Comparison of ENCODE assay signal across 27 mouse cellular contexts in the genomic region with DNA sequence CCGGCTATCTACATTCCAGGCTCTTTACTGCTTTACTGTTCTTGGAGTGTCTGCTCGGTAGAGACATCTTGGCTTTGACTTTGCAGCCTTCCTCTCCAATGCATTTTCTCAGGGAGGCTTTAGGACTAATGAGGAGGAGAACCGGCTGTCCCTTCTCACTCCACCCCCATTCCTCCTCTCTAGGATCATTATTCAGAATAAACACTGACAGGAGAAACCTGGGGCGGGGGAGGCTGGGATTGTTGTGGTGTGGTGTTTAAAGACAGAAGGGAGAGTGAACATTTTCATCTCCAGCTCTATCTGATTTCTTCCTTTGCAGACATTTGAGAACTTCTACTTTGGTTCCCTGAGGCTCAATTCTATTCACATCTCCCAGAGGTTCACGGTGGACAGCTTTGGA. TPM values are rescaled to one million over a fixed set of nuclear protein-coding genes. Genes with fewer than 3 reads are reported as not detected.
DNase-seq lines count a peak whose midpoint lies in the region; ATAC-seq and TF ChIP-seq lines count a peak whose summit lies in the region.
"Had no signal": no experiment of that assay in that cellular context is flagged by ENCODE, and none has a peak within 500 bp of the region (broad histone marks: within the 10 kb centered on the region; RNA-seq: fewer than 3 reads in every experiment).

No protein-coding gene starts in this region.

- no peak for TF ChIP-seq CTCF in kidney, postnatal 0 days (IDR thresholded peaks at IDR 0.05; ENCODE audit: low read depth)
- TF ChIP-seq CTCF in layer of hippocampus, adult 2 months (conservative IDR thresholded peaks at IDR 0.05), result no peak

- no peaks in the 10 kb centered on the region for H3K9me3 ChIP-seq in kidney, embryonic 14.5 days (ENCODE audit: control insufficient read depth, low read length)
- no peaks in the 10 kb centered on the region for H3K9me3 ChIP-seq in kidney, postnatal 0 days (replicated peaks; ENCODE audit: low read length)
- H3K9me3 ChIP-seq: embryonic facial prominence, embryonic 10.5 days; embryonic facial prominence, embryonic 13.5 days; forebrain, embryonic 12.5 days; forebrain, embryonic 15.5 days; G1E; hindbrain, embryonic 12.5 days; hindbrain, embryonic 15.5 days had no signal

- peaks cover 25% of the 10 kb centered on the region for H3K4me1 ChIP-seq in kidney, embryonic 14.5 days (ENCODE audit: control insufficient read depth, insufficient read depth, low read length)
- 0 out of 2 replicates have a peak, but pooled peaks cover 3% of the 10 kb centered on the region for H3K4me1 ChIP-seq in kidney, postnatal 0 days (replicated peaks; ENCODE audit: insufficient read depth, low read length)
- H3K4me1 ChIP-seq: embryonic facial prominence, embryonic 13.5 days; forebrain, embryonic 12.5 days; forebrain, embryonic 15.5 days; hindbrain, embryonic 12.5 days; hindbrain, embryonic 15.5 days had no signal

- H3K4me3 ChIP-seq in kidney, embryonic 14.5 days (ENCODE audit: low read length), result no peak overlapping the region
- H3K4me3 ChIP-seq in kidney, postnatal 0 days (replicated peaks; ENCODE audit: low read depth, low read length), result no peak overlapping the region
- no peak overlapping the region for H3K4me3 ChIP-seq in layer of hippocampus, adult 2 months
- H3K4me3 ChIP-seq: embryonic facial prominence, embryonic 10.5 days; embryonic facial prominence, embryonic 13.5 days; erythroblast, embryonic 14.5 days; forebrain, embryonic 12.5 days; forebrain, embryonic 15.5 days; gastrocnemius, adult 2 months; hindbrain, embryonic 12.5 days; hindbrain, embryonic 15.5 days had no signal

- H3K36me3 ChIP-seq in kidney, embryonic 14.5 days (ENCODE audit: control insufficient read depth, insufficient read depth, low read length), result 0 out of 2 replicates have a peak, but pooled peaks cover 3% of the 10 kb centered on the region
- H3K36me3 ChIP-seq in kidney, postnatal 0 days (ENCODE audit: insufficient read depth, low read length), result no peaks in the 10 kb centered on the region
- H3K36me3 ChIP-seq: forebrain, embryonic 12.5 days; forebrain, embryonic 15.5 days; hindbrain, embryonic 12.5 days had no signal

- no peak overlapping the region for H3K9ac ChIP-seq in kidney, embryonic 14.5 days (ENCODE audit: low read depth, low read length)
- H3K9ac ChIP-seq in kidney, postnatal 0 days (ENCODE audit: low read depth, low read length), result no peak overlapping the region
- H3K9ac ChIP-seq: embryonic facial prominence, embryonic 13.5 days; forebrain, embryonic 12.5 days; forebrain, embryonic 15.5 days; hindbrain, embryonic 12.5 days; hindbrain, embryonic 15.5 days had no signal

- no peak for DNase-seq in kidney, adult 8-10 months
- peak; percentile 82 for DNase-seq in kidney, postnatal 0 days (ENCODE audit: low spot score)
- DNase-seq in kidney, adult 9 months, result no peak
- peak in 1 of 2 experiments; percentile 34 for DNase-seq in layer of hippocampus, adult 2 months (ENCODE audit: low spot score in 2 of 2)
- no peak for DNase-seq in layer of hippocampus, adult 9-11 months
- DNase-seq in brain, adult 2 months (ENCODE audit: low read depth, low spot score), result peak; percentile 67
- DNase-seq: adrenal gland, postnatal 10 days; adrenal gland, postnatal 36 days; B cell, adult 2 months; cerebellum, adult 11 months; cerebellum, adult 2 months; cerebellum, adult 9-11 months; embryo, embryonic 11 days; gastrocnemius, adult 2 months; gastrocnemius, postnatal 14 days had no signal

- 0 out of 2 replicates have a peak, but pooled peaks have one; percentile 29 for ATAC-seq in kidney, embryonic 14.5 days (ENCODE audit: low FRiP score, low TSS enrichment)
- ATAC-seq in kidney, postnatal 0 days (replicated peaks; ENCODE audit: low FRiP score, low read depth), result peak; percentile 45; the same call in 1 of the 2 replicates
- ATAC-seq: forebrain, embryonic 15.5 days; Patski had no signal

- WGBS in kidney, embryonic 14.5 days, result 38% methylated on average over 5 of the region's 5 CpGs
- 37% methylated on average over 5 of the region's 5 CpGs for WGBS in kidney, postnatal 0 days

- H3K27ac ChIP-seq in kidney, embryonic 14.5 days (ENCODE audit: low read depth, low read length), result peak overlapping the region; percentile 77; the same call in 1 of the 2 replicates
- H3K27ac ChIP-seq in kidney, postnatal 0 days, result no peak overlapping the region
- peak overlapping the region; percentile 46; the same call in 1 of the 2 replicates for H3K27ac ChIP-seq in layer of hippocampus, adult 2 months
- H3K27ac ChIP-seq: embryonic facial prominence, embryonic 10.5 days; embryonic facial prominence, embryonic 13.5 days; forebrain, embryonic 12.5 days; forebrain, embryonic 15.5 days; gastrocnemius, adult 2 months; hindbrain, embryonic 12.5 days; hindbrain, embryonic 15.5 days had no signal

- no peaks in the 10 kb centered on the region for H3K27me3 ChIP-seq in kidney, embryonic 14.5 days (ENCODE audit: control insufficient read depth, insufficient read depth, low read length)
- H3K27me3 ChIP-seq in kidney, postnatal 0 days (ENCODE audit: insufficient read depth, low read length), result no peaks in the 10 kb centered on the region
- H3K27me3 ChIP-seq: CH12.LX; embryonic facial prominence, embryonic 13.5 days; forebrain, embryonic 12.5 days; forebrain, embryonic 15.5 days; hindbrain, embryonic 12.5 days; hindbrain, embryonic 15.5 days; Patski had no signal

- no peak overlapping the region for H3K4me2 ChIP-seq in kidney, embryonic 14.5 days (replicated peaks; ENCODE audit: low read depth, low read length)
- H3K4me2 ChIP-seq in kidney, postnatal 0 days (ENCODE audit: low read length), result no peak overlapping the region
- H3K4me2 ChIP-seq: embryonic facial prominence, embryonic 13.5 days; forebrain, embryonic 12.5 days; forebrain, embryonic 15.5 days; heart, embryonic 11.5 days; hindbrain, embryonic 12.5 days; hindbrain, embryonic 15.5 days had no signal

RNA-seq across cellular contexts. Expression of a gene that starts 8.2 kb away (rescaled TPM):
- 35.7 and 51.3 TPM in 2 replicates for polyA plus RNA-seq in kidney, embryonic 14.5 days (2014; fragmentation: Nextera tagmentation; extraction: Ambion mirVana)
- 22.0 and 24.2 TPM in 2 replicates for polyA plus RNA-seq in kidney, postnatal 0 days (2015; fragmentation: Nextera tagmentation; extraction: Ambion mirVana)
- 100 to 1,000 TPM; 476 to 514 TPM for total RNA-seq in layer of hippocampus, adult 2 months (2021)
- total RNA-seq: G1E had no signal
- polyA plus RNA-seq: G1E had no signal

Comparison
In these comparisons a context has a peak if more than half of its experiments do, and no peak if none do; other contexts are left out.
1. DNase-seq: peak in kidney, postnatal 0 days (single experiment) and brain, adult 2 months (single experiment); none in kidney, adult 8-10 months (0 of 2), kidney, adult 9 months (single experiment) and layer of hippocampus, adult 9-11 months (single experiment).